Mouse (Mus musculus): ENCODE measurements around the gene Gm14403. TPM values are rescaled to one million over a fixed set of nuclear protein-coding genes. Genes with fewer than 3 reads are reported as not detected.
"Not testable (repeated sequence)": the region's sequence is repeated elsewhere in the genome, so short reads cannot be mapped to it uniquely, and the experiment has no call there.

The Gm14403 gene
- total and polyA plus RNA-seq, 3 experiments: 7.5 to 19.9 (median 10.5) TPM

- H3K9ac ChIP-seq (ENCODE audit: insufficient read depth, low read depth); H3K4me2 ChIP-seq (ENCODE audit: insufficient read depth, low read depth, poor library complexity, severe bottlenecking); dilution Hi-C loops (cut with MboI; ENCODE audit: extremely low pct_ligation_motif_present, extremely low pct_unique_long_range_greater_than_20kb, low sequenced_read_pairs); DNase-seq (ENCODE audit: extremely low read depth); H3K27ac ChIP-seq (ENCODE audit: insufficient read depth, low read depth); H3K36me3 ChIP-seq (replicated peaks in 1 of 2; ENCODE audit: control insufficient read depth in 1 of 2, insufficient read depth in 1 of 2, low read length in 1 of 2); H3K4me1 ChIP-seq (ENCODE audit: control insufficient read depth in 1 of 2, insufficient read depth in 2 of 2); H3K4me3 ChIP-seq (replicated peaks in 1 of 3; ENCODE audit: low read depth in 2 of 3, low read length in 2 of 3, poor library complexity in 1 of 3); H3K79me2 ChIP-seq (replicated peaks; ENCODE audit: control insufficient read depth, extremely low read depth, insufficient read depth, poor library complexity, severe bottlenecking); H3K9me3 ChIP-seq (replicated peaks; ENCODE audit: low read length); in situ Hi-C loops (cut with MboI; ENCODE audit: low pct_ligation_motif_present, low pct_unique_long_range_greater_than_20kb, low sequenced_read_pairs); H3K27me3 ChIP-seq (replicated peaks): not testable (repeated sequence)
Observed at GRCm38 (mm10) chr2:177523674-177524073, 25.7 kb downstream of the Gm14403 start.

- H3K9ac ChIP-seq (ENCODE audit: insufficient read depth, low read depth); in situ Hi-C loops (cut with MboI; ENCODE audit: low pct_ligation_motif_present, low pct_unique_long_range_greater_than_20kb, low sequenced_read_pairs); H3K36me3 ChIP-seq (replicated peaks in 1 of 2; ENCODE audit: control insufficient read depth in 1 of 2, insufficient read depth in 1 of 2, low read length in 1 of 2); H3K79me2 ChIP-seq (replicated peaks; ENCODE audit: control insufficient read depth, extremely low read depth, insufficient read depth, poor library complexity, severe bottlenecking); dilution Hi-C loops (cut with MboI; ENCODE audit: extremely low pct_ligation_motif_present, extremely low pct_unique_long_range_greater_than_20kb, low sequenced_read_pairs); H3K4me1 ChIP-seq (ENCODE audit: control insufficient read depth in 1 of 2, insufficient read depth in 2 of 2); H3K27me3 ChIP-seq (replicated peaks); H3K4me3 ChIP-seq (replicated peaks in 1 of 3; ENCODE audit: low read depth in 2 of 3, low read length in 2 of 3, poor library complexity in 1 of 3); H3K9me3 ChIP-seq (replicated peaks; ENCODE audit: low read length); H3K27ac ChIP-seq (ENCODE audit: insufficient read depth, low read depth); H3K4me2 ChIP-seq (ENCODE audit: insufficient read depth, low read depth, poor library complexity, severe bottlenecking); DNase-seq (ENCODE audit: extremely low read depth): not testable (repeated sequence)
Observed at GRCm38 (mm10) chr2:177524171-177524570, 26.2 kb downstream of the Gm14403 start.

GRCm38 (mm10) chr2:177535876-177536275 is 37.9 kb downstream of the Gm14403 start:
- Histone ChIP-seq H3K4me2 (ENCODE audit: insufficient read depth, low read depth, poor library complexity, severe bottlenecking) (no peak overlapping the region), H3K79me2 (replicated peaks; ENCODE audit: control insufficient read depth, extremely low read depth, insufficient read depth, poor library complexity, severe bottlenecking) (no peaks in the 10 kb centered on the region), H3K27me3 (replicated peaks) (no peaks in the 10 kb centered on the region), H3K36me3 (replicated peaks in 1 of 2; ENCODE audit: control insufficient read depth in 1 of 2, insufficient read depth in 1 of 2, low read length in 1 of 2) (no peaks in the 10 kb centered on the region), H3K27ac (ENCODE audit: insufficient read depth, low read depth) (no peak overlapping the region), H3K9ac (ENCODE audit: insufficient read depth, low read depth) (no peak overlapping the region), H3K9me3 (replicated peaks; ENCODE audit: low read length) (peaks cover 2% of the 10 kb centered on the region), H3K4me1 (ENCODE audit: control insufficient read depth in 1 of 2, insufficient read depth in 2 of 2) (no peaks in the 10 kb centered on the region), H3K4me3 (replicated peaks in 1 of 3; ENCODE audit: low read depth in 2 of 3, low read length in 2 of 3, poor library complexity in 1 of 3) (no peak overlapping the region)
- no peak for DNase-seq (ENCODE audit: extremely low read depth)
- in situ Hi-C loops (cut with MboI; ENCODE audit: low pct_ligation_motif_present, low pct_unique_long_range_greater_than_20kb, low sequenced_read_pairs): no loop called here
- dilution Hi-C loops (cut with MboI; ENCODE audit: extremely low pct_ligation_motif_present, extremely low pct_unique_long_range_greater_than_20kb, low sequenced_read_pairs): no loop called here
- TF ChIP-seq E2F4 (IDR thresholded peaks at IDR 0.05; ENCODE audit: insufficient replicate concordance, low read depth, low read length) (no peak), NELFE (IDR thresholded peaks at IDR 0.05; ENCODE audit: low read depth, low read length) (no peak), MYC (IDR thresholded peaks at IDR 0.05; ENCODE audit: low read depth, low read length) (no peak), KAT2A (IDR thresholded peaks at IDR 0.05; ENCODE audit: insufficient replicate concordance, low read length) (no peak), CHD1 (IDR thresholded peaks at IDR 0.05; ENCODE audit: low read depth, low read length) (no peak), POLR2A (IDR thresholded peaks at IDR 0.05; ENCODE audit: low read depth, low read length) (no peak), PAX5 (IDR thresholded peaks at IDR 0.05; ENCODE audit: low read length) (no peak)

- H3K79me2 ChIP-seq (replicated peaks; ENCODE audit: control insufficient read depth, extremely low read depth, insufficient read depth, poor library complexity, severe bottlenecking); H3K9me3 ChIP-seq (replicated peaks; ENCODE audit: low read length); H3K27me3 ChIP-seq (replicated peaks); H3K4me3 ChIP-seq (replicated peaks in 1 of 3; ENCODE audit: low read depth in 2 of 3, low read length in 2 of 3, poor library complexity in 1 of 3); H3K9ac ChIP-seq (ENCODE audit: insufficient read depth, low read depth); H3K4me2 ChIP-seq (ENCODE audit: insufficient read depth, low read depth, poor library complexity, severe bottlenecking); in situ Hi-C loops (cut with MboI; ENCODE audit: low pct_ligation_motif_present, low pct_unique_long_range_greater_than_20kb, low sequenced_read_pairs); dilution Hi-C loops (cut with MboI; ENCODE audit: extremely low pct_ligation_motif_present, extremely low pct_unique_long_range_greater_than_20kb, low sequenced_read_pairs); H3K27ac ChIP-seq (ENCODE audit: insufficient read depth, low read depth); H3K36me3 ChIP-seq (replicated peaks in 1 of 2; ENCODE audit: control insufficient read depth in 1 of 2, insufficient read depth in 1 of 2, low read length in 1 of 2); H3K4me1 ChIP-seq (ENCODE audit: control insufficient read depth in 1 of 2, insufficient read depth in 2 of 2); DNase-seq (ENCODE audit: extremely low read depth): not testable (repeated sequence)
Observed at GRCm38 (mm10) chr2:177537141-177537540, 39.1 kb downstream of the Gm14403 start.

- H3K36me3 ChIP-seq (replicated peaks in 1 of 2; ENCODE audit: control insufficient read depth in 1 of 2, insufficient read depth in 1 of 2, low read length in 1 of 2); H3K9me3 ChIP-seq (replicated peaks; ENCODE audit: low read length); H3K4me3 ChIP-seq (replicated peaks in 1 of 3; ENCODE audit: low read depth in 2 of 3, low read length in 2 of 3, poor library complexity in 1 of 3); in situ Hi-C loops (cut with MboI; ENCODE audit: low pct_ligation_motif_present, low pct_unique_long_range_greater_than_20kb, low sequenced_read_pairs); dilution Hi-C loops (cut with MboI; ENCODE audit: extremely low pct_ligation_motif_present, extremely low pct_unique_long_range_greater_than_20kb, low sequenced_read_pairs); H3K27ac ChIP-seq (ENCODE audit: insufficient read depth, low read depth); H3K4me1 ChIP-seq (ENCODE audit: control insufficient read depth in 1 of 2, insufficient read depth in 2 of 2); H3K79me2 ChIP-seq (replicated peaks; ENCODE audit: control insufficient read depth, extremely low read depth, insufficient read depth, poor library complexity, severe bottlenecking); H3K9ac ChIP-seq (ENCODE audit: insufficient read depth, low read depth); H3K27me3 ChIP-seq (replicated peaks); H3K4me2 ChIP-seq (ENCODE audit: insufficient read depth, low read depth, poor library complexity, severe bottlenecking); DNase-seq (ENCODE audit: extremely low read depth): not testable (repeated sequence)
Observed at GRCm38 (mm10) chr2:177537717-177538116, 39.7 kb downstream of the Gm14403 start.

- H3K4me3 ChIP-seq (replicated peaks in 1 of 3; ENCODE audit: low read depth in 2 of 3, low read length in 2 of 3, poor library complexity in 1 of 3); H3K79me2 ChIP-seq (replicated peaks; ENCODE audit: control insufficient read depth, extremely low read depth, insufficient read depth, poor library complexity, severe bottlenecking); H3K27ac ChIP-seq (ENCODE audit: insufficient read depth, low read depth); H3K9ac ChIP-seq (ENCODE audit: insufficient read depth, low read depth); in situ Hi-C loops (cut with MboI; ENCODE audit: low pct_ligation_motif_present, low pct_unique_long_range_greater_than_20kb, low sequenced_read_pairs); dilution Hi-C loops (cut with MboI; ENCODE audit: extremely low pct_ligation_motif_present, extremely low pct_unique_long_range_greater_than_20kb, low sequenced_read_pairs); H3K9me3 ChIP-seq (replicated peaks; ENCODE audit: low read length); DNase-seq (ENCODE audit: extremely low read depth); H3K4me1 ChIP-seq (ENCODE audit: control insufficient read depth in 1 of 2, insufficient read depth in 2 of 2); H3K36me3 ChIP-seq (replicated peaks in 1 of 2; ENCODE audit: control insufficient read depth in 1 of 2, insufficient read depth in 1 of 2, low read length in 1 of 2); H3K27me3 ChIP-seq (replicated peaks); H3K4me2 ChIP-seq (ENCODE audit: insufficient read depth, low read depth, poor library complexity, severe bottlenecking): not testable (repeated sequence)
Observed at GRCm38 (mm10) chr2:177555261-177555660, 57.2 kb downstream of the Gm14403 start.
